Mouse (Mus musculus): ENCODE data around the gene Tcp11. TPM values are rescaled to one million over a fixed set of nuclear protein-coding genes. Genes with fewer than 3 reads are reported as not detected.
A peak's percentile ranks its signal among the peaks of the same experiment; 100 is the strongest.

Tcp11 gene
- total and polyA plus RNA-seq, 2 experiments from 2014 or later = 2.9 to 7.2 TPM

DNA sequence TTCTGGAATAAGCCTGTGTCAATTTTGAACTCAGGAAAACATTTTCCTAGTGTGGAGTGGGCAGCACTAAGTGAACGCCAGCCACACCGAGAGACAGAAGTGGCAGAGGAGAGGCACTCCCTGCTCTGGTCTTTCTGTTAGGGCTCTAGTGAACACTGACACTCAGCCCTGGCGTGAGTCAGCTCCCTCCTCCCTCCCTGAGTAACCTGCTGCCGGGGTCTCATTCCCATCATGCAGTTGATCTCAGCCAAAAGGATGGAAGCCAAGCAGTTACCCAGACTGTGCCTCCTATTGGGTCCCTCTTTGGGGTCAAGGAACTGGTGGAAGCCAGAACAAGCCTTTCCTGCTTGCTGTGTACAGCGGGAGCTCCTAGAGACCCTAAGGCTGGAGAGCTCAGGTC, 32.9 kb downstream of the Tcp11 start:
- Histone ChIP-seq H3K4me1 (ENCODE audit: insufficient read depth) (no peaks in the 10 kb centered on the region), H3K9me3 (ENCODE audit: low read length) (no peaks in the 10 kb centered on the region), H3K4me3 (ENCODE audit: low read depth, low read length) (no peak overlapping the region), H3K9ac (no peak overlapping the region), H3K36me3 (ENCODE audit: insufficient read depth) (peaks cover 17% of the 10 kb centered on the region), H3K27ac (ENCODE audit: low read depth, low read length) (no peak overlapping the region), H3K4me2 (ENCODE audit: low read depth) (no peak overlapping the region), H3K27me3 (ENCODE audit: insufficient read depth, low read length) (no peaks in the 10 kb centered on the region)
- WGBS = 69% methylated on average over 5 of the region's 5 CpGs
- ATAC-seq (no peak), DNase-seq (no peak)
- no peak for TF ChIP-seq CTCF (IDR thresholded peaks at IDR 0.05; ENCODE audit: low read depth)

DNA sequence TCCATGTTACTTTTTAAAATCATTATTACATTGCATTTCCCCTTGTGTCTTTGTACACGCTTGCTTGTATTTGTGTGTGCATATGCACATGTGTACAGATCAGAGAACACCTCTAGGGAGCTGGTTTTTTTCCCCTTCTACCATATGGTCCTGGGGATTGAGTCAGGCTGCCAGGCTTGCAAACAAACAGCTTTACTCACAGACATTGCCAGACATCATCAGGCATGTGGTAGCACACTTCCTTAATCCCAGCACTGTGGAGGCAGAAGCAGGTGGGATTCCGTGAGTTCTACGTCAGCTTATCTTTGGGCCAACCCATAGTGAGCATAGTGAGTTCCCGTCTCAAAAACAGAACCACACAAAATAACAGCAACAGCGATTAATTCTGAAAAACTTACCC, 33.4 kb downstream of the Tcp11 start:
- no peak overlapping the region for H3K9ac ChIP-seq
- TF ChIP-seq CTCF (IDR thresholded peaks at IDR 0.05; ENCODE audit: low read depth) = no peak
- H3K9me3 ChIP-seq (ENCODE audit: low read length) = no peaks in the 10 kb centered on the region
- no peak for ATAC-seq
- WGBS = 73% methylated on average over 5 of the region's 5 CpGs
- H3K4me1 ChIP-seq (ENCODE audit: insufficient read depth) = peaks cover 3% of the 10 kb centered on the region
- no peak overlapping the region for H3K27ac ChIP-seq (ENCODE audit: low read depth, low read length)
- H3K4me3 ChIP-seq (ENCODE audit: low read depth, low read length) = no peak overlapping the region
- H3K4me2 ChIP-seq (ENCODE audit: low read depth) = no peak overlapping the region
- peaks cover 14% of the 10 kb centered on the region for H3K36me3 ChIP-seq (ENCODE audit: insufficient read depth)
- DNase-seq = no peak
- H3K27me3 ChIP-seq (ENCODE audit: insufficient read depth, low read length) = no peaks in the 10 kb centered on the region

DNA sequence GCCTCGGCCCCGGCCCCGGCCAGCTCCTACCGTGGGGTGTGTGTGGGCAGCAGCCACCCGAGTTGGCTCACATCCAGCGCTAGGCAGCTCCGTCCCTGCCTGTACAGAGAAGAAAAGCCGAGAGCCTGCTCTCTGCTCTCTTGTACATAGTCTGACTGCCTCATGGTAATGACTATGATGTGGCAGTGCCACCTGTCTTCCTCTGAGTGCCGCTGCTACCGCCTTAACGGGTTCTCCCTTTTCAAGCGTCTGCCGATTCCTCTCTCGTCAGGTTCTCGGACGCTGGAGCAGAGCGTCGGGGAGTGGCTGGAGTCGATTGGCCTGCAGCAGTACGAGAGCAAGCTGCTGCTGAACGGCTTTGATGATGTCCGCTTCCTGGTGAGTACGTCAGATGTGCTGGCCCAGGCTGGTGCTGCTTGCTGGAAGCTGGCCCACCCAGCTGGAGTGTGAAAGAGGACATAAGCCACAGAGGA, 38.1 kb downstream of the Tcp11 start:
- peak; percentile 82 for DNase-seq
- WGBS = 14% methylated on average over 23 of the region's 23 CpGs
- peak overlapping the region; percentile 38 for H3K4me2 ChIP-seq (ENCODE audit: low read depth)
- H3K9me3 ChIP-seq (ENCODE audit: low read length) = no peaks in the 10 kb centered on the region
- H3K4me1 ChIP-seq (ENCODE audit: insufficient read depth) = peaks cover 8% of the 10 kb centered on the region
- peak overlapping the region; percentile 21 for H3K4me3 ChIP-seq (ENCODE audit: low read depth, low read length)
- peak; percentile 76 for TF ChIP-seq CTCF (IDR thresholded peaks at IDR 0.05; ENCODE audit: low read depth)
- peaks cover 11% of the 10 kb centered on the region for H3K36me3 ChIP-seq (ENCODE audit: insufficient read depth)
- H3K27ac ChIP-seq (ENCODE audit: low read depth, low read length) = peak overlapping the region; percentile 29
- no peaks in the 10 kb centered on the region for H3K27me3 ChIP-seq (ENCODE audit: insufficient read depth, low read length)
- H3K9ac ChIP-seq = peak overlapping the region; percentile 39
- ATAC-seq = peak; percentile 92

DNA sequence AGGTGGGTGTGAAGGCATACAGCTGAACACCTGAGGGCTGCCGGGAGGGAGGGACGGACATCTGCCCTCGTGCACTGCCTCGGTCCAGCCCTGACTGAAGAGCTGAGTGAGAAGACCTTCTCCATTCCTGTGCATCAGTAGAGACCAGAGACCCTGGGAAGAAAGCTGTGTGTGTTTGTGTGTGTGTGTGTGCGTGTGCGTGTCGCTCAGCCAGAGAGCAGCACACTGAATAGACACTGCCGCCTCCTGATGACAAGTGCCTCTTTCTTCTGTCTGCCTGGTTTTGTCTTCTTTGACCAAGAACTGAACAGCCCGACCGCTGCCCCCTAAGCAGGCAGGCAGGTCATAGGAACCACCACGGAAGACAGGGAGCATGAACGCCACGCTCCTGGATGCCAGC, 39.1 kb downstream of the Tcp11 start:
- ATAC-seq (no peak), DNase-seq (no peak)
- Histone ChIP-seq H3K36me3 (ENCODE audit: insufficient read depth) (peaks cover 11% of the 10 kb centered on the region), H3K4me3 (ENCODE audit: low read depth, low read length) (peak overlapping the region; percentile 16), H3K9ac (peak overlapping the region; percentile 39; the same call in 1 of the 2 replicates), H3K9me3 (ENCODE audit: low read length) (no peaks in the 10 kb centered on the region), H3K27ac (ENCODE audit: low read depth, low read length) (peak overlapping the region; percentile 29), H3K27me3 (ENCODE audit: insufficient read depth, low read length) (no peaks in the 10 kb centered on the region), H3K4me2 (ENCODE audit: low read depth) (peak overlapping the region; percentile 38), H3K4me1 (ENCODE audit: insufficient read depth) (peaks cover 8% of the 10 kb centered on the region)
- TF ChIP-seq CTCF (IDR thresholded peaks at IDR 0.05; ENCODE audit: low read depth) = no peak
- WGBS = 50% methylated on average over 13 of the region's 13 CpGs

DNA sequence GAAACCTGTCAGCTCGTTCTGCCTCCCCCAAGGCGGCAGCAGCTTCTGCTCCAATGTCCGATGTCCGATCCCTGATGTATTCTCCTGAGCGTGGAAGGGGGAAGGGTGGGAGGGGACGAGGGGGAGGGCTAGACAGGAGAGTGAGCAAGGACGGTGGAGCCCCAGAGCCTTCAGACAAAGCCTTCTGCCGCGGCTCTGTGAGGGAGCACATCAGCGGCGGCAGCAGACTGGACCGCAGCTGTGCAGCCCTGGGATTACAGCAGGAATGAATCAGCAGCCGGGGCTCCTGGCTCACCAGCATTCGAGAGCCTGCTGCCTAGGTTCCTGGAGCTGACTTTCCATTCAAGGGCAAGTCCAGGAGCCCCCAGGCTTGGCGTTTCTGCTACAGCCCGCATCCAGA, 39.8 kb downstream of the Tcp11 start:
- peaks cover 8% of the 10 kb centered on the region for H3K4me1 ChIP-seq (ENCODE audit: insufficient read depth)
- DNase-seq = peak; percentile 57

DNA sequence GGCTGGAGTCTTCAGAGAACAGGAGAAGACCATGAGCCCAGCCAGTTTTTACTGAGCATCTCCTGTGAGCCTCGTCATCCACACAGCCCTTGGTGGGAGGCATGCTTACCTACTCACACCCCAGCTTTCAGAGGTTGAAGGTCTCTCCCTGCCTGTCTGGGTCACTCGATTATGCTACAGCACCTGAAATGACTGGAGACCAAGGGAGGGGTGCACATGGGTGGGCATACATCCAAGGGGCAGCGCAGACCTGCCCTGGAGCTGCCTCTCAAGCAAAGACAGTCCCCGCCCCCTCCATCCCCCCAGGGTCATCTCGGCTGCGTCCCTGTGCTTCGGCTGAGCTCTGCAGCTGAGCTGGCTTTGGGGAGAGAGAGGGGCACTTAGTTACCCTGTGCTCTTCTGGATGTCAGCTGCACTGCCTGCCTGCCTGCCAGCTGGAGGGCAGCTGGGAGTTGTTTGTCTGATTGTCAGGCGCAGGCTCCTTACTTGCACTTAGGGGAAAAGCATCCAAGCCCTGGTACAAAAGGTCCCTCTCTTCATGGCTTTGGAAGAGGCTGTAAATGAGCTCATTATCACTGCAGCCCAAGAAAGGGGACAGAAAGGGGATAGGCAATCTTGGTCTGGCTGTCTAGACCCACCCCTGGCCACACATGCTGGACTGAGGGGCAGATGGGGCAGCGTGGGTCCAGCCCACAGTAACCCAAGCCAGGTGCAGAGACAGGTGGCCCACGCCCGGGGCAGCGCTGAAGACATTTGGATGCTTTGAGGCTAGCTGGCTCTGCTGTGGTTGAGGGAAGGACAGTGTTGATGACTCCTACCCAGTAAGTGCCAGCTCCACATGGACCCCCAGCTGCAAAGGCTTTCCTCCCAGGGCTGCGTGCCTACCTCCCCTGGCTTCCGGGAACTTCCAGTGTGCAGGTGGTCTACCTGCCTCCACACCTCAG, 43.4 kb downstream of the Tcp11 start:
- TF ChIP-seq CTCF (IDR thresholded peaks at IDR 0.05; ENCODE audit: low read depth) = no peak
- H3K9me3 ChIP-seq (ENCODE audit: low read length) = no peaks in the 10 kb centered on the region
- peak; percentile 63 for DNase-seq
- H3K4me2 ChIP-seq (ENCODE audit: low read depth) = no peak overlapping the region
- no peak overlapping the region for H3K4me3 ChIP-seq (ENCODE audit: low read depth, low read length)
- H3K27ac ChIP-seq (ENCODE audit: low read depth, low read length) = peak overlapping the region; percentile 23
- WGBS = 47% methylated on average over 14 of the region's 14 CpGs
- H3K27me3 ChIP-seq (ENCODE audit: insufficient read depth, low read length) = no peaks in the 10 kb centered on the region
- H3K36me3 ChIP-seq (ENCODE audit: insufficient read depth) = peaks cover 11% of the 10 kb centered on the region
- H3K9ac ChIP-seq = no peak overlapping the region
- peak; percentile 78 for ATAC-seq
- peaks cover 9% of the 10 kb centered on the region for H3K4me1 ChIP-seq (ENCODE audit: insufficient read depth)

More for the DNA sequence above, 39.8 kb downstream of the Tcp11 start:
- Histone ChIP-seq H3K4me2 (ENCODE audit: low read depth) (peak overlapping the region; percentile 38), H3K36me3 (ENCODE audit: insufficient read depth) (peaks cover 11% of the 10 kb centered on the region), H3K9ac (peak overlapping the region; percentile 46), H3K9me3 (ENCODE audit: low read length) (no peaks in the 10 kb centered on the region), H3K27ac (ENCODE audit: low read depth, low read length) (peak overlapping the region; percentile 57), H3K27me3 (ENCODE audit: insufficient read depth, low read length) (no peaks in the 10 kb centered on the region), H3K4me3 (ENCODE audit: low read depth, low read length) (peak overlapping the region; percentile 16)
- 14% methylated on average over 16 of the region's 16 CpGs for WGBS
- peak; percentile 37 for ATAC-seq
- no peak for TF ChIP-seq CTCF (IDR thresholded peaks at IDR 0.05; ENCODE audit: low read depth)

DNA sequence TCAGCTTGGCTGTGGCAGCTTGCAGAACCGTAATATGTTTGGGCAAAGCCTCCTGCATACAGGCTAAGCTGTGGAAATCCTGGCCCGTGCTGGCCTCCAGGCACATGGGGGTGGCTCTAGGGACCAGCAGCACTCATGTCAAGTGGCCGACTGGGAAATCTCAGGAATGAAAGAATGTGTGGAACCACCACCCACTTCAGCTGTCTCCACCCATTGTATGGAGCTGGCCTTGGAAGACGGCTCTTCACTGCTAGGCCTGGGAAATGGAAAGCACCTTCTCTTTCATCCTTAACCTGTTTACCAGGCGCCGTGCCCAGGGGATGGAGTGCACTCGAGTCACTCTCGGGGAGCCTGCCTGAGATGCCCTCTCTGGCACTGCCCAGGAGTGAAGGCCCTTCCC, 45.5 kb downstream of the Tcp11 start:
- no peak for ATAC-seq
- Histone ChIP-seq H3K36me3 (ENCODE audit: insufficient read depth) (peaks cover 11% of the 10 kb centered on the region), H3K27me3 (ENCODE audit: insufficient read depth, low read length) (no peaks in the 10 kb centered on the region), H3K9ac (no peak overlapping the region), H3K9me3 (ENCODE audit: low read length) (no peaks in the 10 kb centered on the region), H3K4me3 (ENCODE audit: low read depth, low read length) (no peak overlapping the region), H3K27ac (ENCODE audit: low read depth, low read length) (no peak overlapping the region), H3K4me2 (ENCODE audit: low read depth) (no peak overlapping the region), H3K4me1 (ENCODE audit: insufficient read depth) (peaks cover 4% of the 10 kb centered on the region; the same call in 1 of the 2 replicates)
- TF ChIP-seq CTCF (IDR thresholded peaks at IDR 0.05; ENCODE audit: low read depth) = no peak
- DNase-seq = no peak
- whole genome bisulfite sequencing = 58% methylated on average over 8 of the region's 8 CpGs
